Mouse (Mus musculus) heart, embryonic 12.5 days (tissue): ENCODE results near the gene Skap2. TPM values are rescaled to one million over a fixed set of nuclear protein-coding genes. Genes with fewer than 3 reads are reported as not detected.
A peak's percentile ranks its signal among the peaks of the same experiment; 100 is the strongest.

Source experiments
- ATAC-seq: fragments of 200-750 bp; cut with Nextera tagmentation; 2 replicates; pipeline ENCODE4 v1.8.0; 2017; ENCODE audit warnings: moderate TSS enrichment, moderate library complexity; ENCODE audit not compliant: insufficient number of reproducible peaks, low FRiP score
- H3K27ac ChIP-seq: fragments of 300-500 bp; sonication (generic); 2 replicates; pipeline ENCODE4 v1.5.1; 2016; ENCODE audit warnings: mild to moderate bottlenecking, moderate library complexity; ENCODE audit not compliant: poor library complexity, severe bottlenecking
- H3K27me3 ChIP-seq: fragments of 300-500 bp; sonication (generic); replicated peaks from 2 replicates; pipeline ENCODE4 v1.6.1; 2016; ENCODE audit warnings: mild to moderate bottlenecking, moderate library complexity
- H3K36me3 ChIP-seq: fragments of 300-500 bp; sonication (generic); 2 replicates; pipeline ENCODE4 v1.6.1; 2016; ENCODE audit warnings: mild to moderate bottlenecking, moderate library complexity
- H3K4me1 ChIP-seq: fragments of 300-500 bp; sonication (generic); replicated peaks from 2 replicates; pipeline ENCODE4 v1.6.1; 2016; ENCODE audit warnings: mild to moderate bottlenecking
- H3K4me2 ChIP-seq: fragments of 300-500 bp; sonication (generic); 2 replicates; pipeline ENCODE4 v1.6.1; 2016; ENCODE audit warnings: mild to moderate bottlenecking, moderate library complexity
- H3K4me3 ChIP-seq: fragments of 300-500 bp; sonication (generic); 2 replicates; pipeline ENCODE4 v1.5.1; 2016; ENCODE audit warnings: mild to moderate bottlenecking
- H3K9ac ChIP-seq: fragments of 300-500 bp; sonication (generic); 2 replicates; pipeline ENCODE4 v1.6.1; 2016; ENCODE audit warnings: mild to moderate bottlenecking, moderate library complexity
- H3K9me3 ChIP-seq: fragments of 300-500 bp; sonication (generic); replicated peaks from 2 replicates; pipeline ENCODE4 v1.6.1; 2016; ENCODE audit warnings: mild to moderate bottlenecking, moderate library complexity
- WGBS: fragments of 180-500 bp; shearing (Covaris S2); methylation state at CpG from one replicate; pipeline ENCODE4 v1.1.7; 2016; 5-methylcytosine and 5-hydroxymethylcytosine counted together
- polyA plus RNA-seq: library from polyadenylated mRNA; unstranded; fragments of >200 nt; fragmentation: Nextera tagmentation; extraction: Ambion mirVana; gene quantifications from 2 replicates; pipeline ENCODE4 v1.2.1, GENCODE M21; 2016

Gene Skap2
- polyA plus RNA-seq, 1 experiment from 2014 or later: 13.9 TPM

DNA sequence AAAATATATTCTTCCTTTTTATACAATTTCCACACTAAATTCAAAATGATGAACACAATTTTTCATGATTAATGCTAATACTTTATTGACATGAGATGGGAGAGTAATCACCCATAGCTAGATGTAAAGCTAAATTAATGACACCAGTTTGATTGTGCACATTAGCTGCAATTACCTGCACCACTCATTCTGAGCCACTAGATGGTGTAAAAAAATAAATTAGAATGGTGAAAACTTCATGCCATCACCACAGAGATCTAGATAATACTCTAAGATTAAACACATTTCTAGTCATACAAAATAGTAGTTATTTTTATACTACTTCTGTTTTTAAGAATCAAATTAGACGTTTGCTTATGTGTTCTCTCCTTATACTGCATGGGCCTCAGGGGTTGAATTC, 141.2 kb downstream of the Skap2 start:
- no peaks in the 10 kb centered on the region for H3K9me3 ChIP-seq
- 10% methylated on average over 1 of the region's 1 CpGs for WGBS

DNA sequence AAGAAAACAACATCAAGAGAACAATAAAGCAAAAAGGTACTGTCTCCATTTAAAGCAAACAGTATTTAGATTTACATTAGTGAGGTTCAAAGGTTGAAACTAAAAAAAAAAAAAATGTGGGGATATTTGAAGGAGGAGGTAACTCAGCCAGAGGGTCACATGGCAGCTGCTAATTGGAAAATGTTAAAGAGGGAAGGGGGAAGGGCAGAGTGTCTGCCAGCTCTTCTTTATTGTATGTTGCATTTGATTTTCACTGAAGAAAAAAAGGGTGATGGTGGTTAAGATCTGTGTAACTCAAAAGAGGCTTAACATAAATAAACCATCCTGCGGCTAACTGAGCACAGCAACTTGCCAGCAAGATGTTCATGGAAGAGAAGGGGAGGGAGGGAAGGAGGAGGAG, 142.1 kb downstream of the Skap2 start:
- Histone ChIP-seq H3K27ac (no peak overlapping the region), H3K4me1 (no peaks in the 10 kb centered on the region), H3K27me3 (no peaks in the 10 kb centered on the region), H3K36me3 (no peaks in the 10 kb centered on the region), H3K4me2 (no peak overlapping the region), H3K9me3 (no peaks in the 10 kb centered on the region), H3K9ac (no peak overlapping the region), H3K4me3 (no peak overlapping the region)
- WGBS: 83% methylated on average over 1 of the region's 1 CpGs
- ATAC-seq: no peak

More for the DNA sequence above, 141.2 kb downstream of the Skap2 start:
- H3K9ac ChIP-seq: no peak overlapping the region
- no peaks in the 10 kb centered on the region for H3K36me3 ChIP-seq
- H3K4me3 ChIP-seq: no peak overlapping the region
- no peak overlapping the region for H3K4me2 ChIP-seq
- no peak overlapping the region for H3K27ac ChIP-seq
- ATAC-seq: no peak
- peaks cover 3% of the 10 kb centered on the region for H3K4me1 ChIP-seq
- no peaks in the 10 kb centered on the region for H3K27me3 ChIP-seq

DNA sequence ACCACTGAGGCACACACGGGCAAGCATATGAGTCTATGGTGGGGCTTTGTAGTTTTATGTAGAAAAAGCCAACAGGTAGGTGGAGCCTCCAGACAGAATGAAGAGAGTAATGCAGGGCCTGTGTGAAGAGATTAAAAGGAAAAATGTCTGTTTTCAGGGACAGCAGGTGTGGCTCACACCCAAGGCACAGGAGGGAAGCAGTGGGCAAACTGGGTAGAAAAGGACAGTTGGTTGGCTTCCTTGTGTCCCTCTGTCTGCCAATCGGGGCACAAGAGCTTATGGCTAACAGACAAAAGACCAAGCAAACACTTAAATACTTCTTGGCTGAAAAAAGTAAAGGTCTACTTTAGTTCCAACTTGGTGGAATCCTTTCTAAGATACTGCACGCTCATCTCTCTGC, 145.8 kb downstream of the Skap2 start:
- 72% methylated on average over 3 of the region's 3 CpGs for WGBS
- no peak overlapping the region for H3K4me2 ChIP-seq
- no peak for ATAC-seq
- no peaks in the 10 kb centered on the region for H3K9me3 ChIP-seq
- H3K36me3 ChIP-seq: no peaks in the 10 kb centered on the region
- H3K27me3 ChIP-seq: no peaks in the 10 kb centered on the region
- no peak overlapping the region for H3K4me3 ChIP-seq
- H3K4me1 ChIP-seq: peaks cover 7% of the 10 kb centered on the region; the same call in 1 of the 2 replicates
- H3K27ac ChIP-seq: no peak overlapping the region
- H3K9ac ChIP-seq: no peak overlapping the region

DNA sequence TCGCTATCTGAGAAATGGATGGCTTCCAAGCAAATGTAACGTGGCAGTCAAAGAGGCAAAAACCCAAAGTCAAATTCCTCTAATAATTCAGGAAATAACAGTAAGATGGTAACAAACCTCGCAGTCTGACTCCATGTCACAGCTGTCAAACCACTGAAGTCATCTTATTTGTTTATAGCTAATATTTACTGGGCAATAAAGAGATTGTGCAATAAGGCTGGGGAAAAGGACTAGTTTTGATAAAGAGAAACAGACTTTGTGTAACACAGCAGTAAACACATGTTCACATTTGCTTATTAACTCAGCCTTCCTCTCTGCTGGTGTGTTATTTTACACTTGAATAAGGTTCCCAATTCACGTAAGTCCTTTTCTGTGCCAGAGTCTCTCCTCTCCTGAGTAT, 148.8 kb downstream of the Skap2 start:
- WGBS: 47% methylated on average over 4 of the region's 4 CpGs
- no peak overlapping the region for H3K27ac ChIP-seq
- no peak overlapping the region for H3K9ac ChIP-seq
- no peak overlapping the region for H3K4me2 ChIP-seq
- H3K27me3 ChIP-seq: no peaks in the 10 kb centered on the region
- 0 out of 2 replicates have a peak, but pooled peaks cover 2% of the 10 kb centered on the region for H3K9me3 ChIP-seq
- no peak for ATAC-seq
- peaks cover 11% of the 10 kb centered on the region for H3K4me1 ChIP-seq
- H3K4me3 ChIP-seq: no peak overlapping the region
- H3K36me3 ChIP-seq: no peaks in the 10 kb centered on the region

DNA sequence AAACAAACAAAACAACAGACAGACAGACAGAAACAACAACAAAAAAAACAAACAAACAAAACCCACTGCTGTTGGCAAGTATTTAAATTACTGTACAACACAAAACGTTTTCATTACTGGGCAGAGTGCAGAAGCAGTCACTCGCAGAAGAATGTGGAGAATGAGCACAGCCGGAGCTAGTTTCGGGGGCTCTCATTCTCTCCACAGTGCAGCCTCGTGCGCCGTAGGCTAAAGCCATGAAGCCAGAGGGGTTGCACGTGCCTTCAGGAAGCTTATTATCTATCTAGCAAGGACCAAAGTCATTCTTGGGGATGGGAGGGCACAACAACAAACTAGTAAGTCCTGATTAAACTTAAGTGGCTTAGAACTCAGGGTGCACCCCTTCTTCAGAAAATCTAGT, 152.0 kb downstream of the Skap2 start:
- H3K4me3 ChIP-seq: no peak overlapping the region
- no peak overlapping the region for H3K4me2 ChIP-seq
- H3K4me1 ChIP-seq: peaks cover 11% of the 10 kb centered on the region
- no peak for ATAC-seq
- H3K27ac ChIP-seq: no peak overlapping the region
- no peaks in the 10 kb centered on the region for H3K36me3 ChIP-seq
- no peak overlapping the region for H3K9ac ChIP-seq
- no peaks in the 10 kb centered on the region for H3K27me3 ChIP-seq
- 13% methylated on average over 8 of the region's 8 CpGs for WGBS
- 0 out of 2 replicates have a peak, but pooled peaks cover 2% of the 10 kb centered on the region for H3K9me3 ChIP-seq

DNA sequence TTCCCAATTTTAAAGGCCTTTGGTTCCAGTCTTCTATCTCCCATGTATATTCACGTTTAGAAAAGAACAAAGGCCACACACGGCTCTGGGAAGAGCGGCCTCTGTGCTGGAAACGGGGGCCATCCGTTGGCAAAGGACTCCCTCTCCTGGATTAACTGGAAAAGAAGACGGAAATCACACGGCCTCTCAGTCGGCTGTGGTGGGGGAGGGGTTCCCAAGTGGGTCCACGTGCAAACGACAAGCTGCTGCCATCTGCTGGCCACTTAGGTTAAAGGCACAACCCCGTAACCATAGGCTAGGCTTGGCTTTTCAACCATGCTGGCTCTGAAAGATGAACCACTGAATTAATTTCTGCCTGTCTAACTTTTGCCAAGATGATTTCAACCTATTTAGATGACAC, 154.5 kb downstream of the Skap2 start:
- ATAC-seq: peak; percentile 80; the same call in 1 of the 2 replicates
- Histone ChIP-seq H3K9ac (no peak overlapping the region), H3K4me3 (no peak overlapping the region), H3K27me3 (no peaks in the 10 kb centered on the region), H3K36me3 (no peaks in the 10 kb centered on the region), H3K4me1 (peaks cover 5% of the 10 kb centered on the region), H3K4me2 (peak overlapping the region; percentile 9; the same call in 1 of the 2 replicates), H3K9me3 (0 out of 2 replicates have a peak, but pooled peaks cover 2% of the 10 kb centered on the region), H3K27ac (no peak overlapping the region)
- under 1% methylated on average over 11 of the region's 11 CpGs for WGBS

DNA sequence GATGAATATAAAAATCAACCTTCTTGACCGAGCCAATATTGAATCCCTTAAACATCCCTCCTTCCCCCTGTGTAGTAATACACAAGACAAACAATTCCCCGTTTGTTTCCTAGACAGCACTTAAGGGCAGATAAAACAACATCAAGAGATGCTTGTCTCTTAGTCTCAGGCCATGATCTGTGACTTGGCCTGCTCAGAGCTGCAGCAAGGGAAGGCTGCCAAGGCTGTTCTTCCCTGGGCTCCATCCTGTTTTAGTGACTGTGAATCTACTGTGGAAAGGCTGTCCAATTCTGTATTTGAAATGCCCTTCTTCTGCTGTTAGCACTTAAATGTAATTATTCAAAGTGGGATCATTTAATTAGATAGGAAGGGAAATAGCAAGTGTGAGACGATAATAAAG, 159.1 kb downstream of the Skap2 start:
- Histone ChIP-seq H3K4me1 (peaks cover 10% of the 10 kb centered on the region), H3K9ac (no peak overlapping the region), H3K9me3 (no peaks in the 10 kb centered on the region), H3K36me3 (no peaks in the 10 kb centered on the region), H3K4me3 (no peak overlapping the region), H3K27me3 (0 out of 2 replicates have a peak, but pooled peaks cover 3% of the 10 kb centered on the region), H3K27ac (no peak overlapping the region), H3K4me2 (no peak overlapping the region)
- 69% methylated on average over 3 of the region's 3 CpGs for WGBS
- no peak for ATAC-seq

DNA sequence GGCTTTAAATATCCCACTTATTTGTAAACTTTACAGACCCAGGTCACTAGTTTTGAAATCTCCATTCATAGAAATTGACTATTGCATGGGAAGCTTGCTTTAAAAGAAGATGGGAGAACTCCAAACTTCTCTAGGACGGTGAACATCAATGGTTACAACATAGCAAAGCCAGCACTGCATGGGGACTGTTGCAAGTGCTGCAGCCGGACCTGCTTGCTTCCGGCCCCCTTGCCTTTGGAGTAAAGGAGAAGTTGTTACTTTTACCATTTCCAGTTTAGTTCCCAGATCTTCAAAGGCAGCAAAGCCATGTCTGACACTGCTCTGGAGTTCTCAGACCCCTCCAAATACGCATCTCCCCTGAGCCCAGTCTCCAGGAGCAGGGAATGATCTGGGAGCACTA, 159.7 kb downstream of the Skap2 start:
- peaks cover 10% of the 10 kb centered on the region for H3K4me1 ChIP-seq

DNA sequence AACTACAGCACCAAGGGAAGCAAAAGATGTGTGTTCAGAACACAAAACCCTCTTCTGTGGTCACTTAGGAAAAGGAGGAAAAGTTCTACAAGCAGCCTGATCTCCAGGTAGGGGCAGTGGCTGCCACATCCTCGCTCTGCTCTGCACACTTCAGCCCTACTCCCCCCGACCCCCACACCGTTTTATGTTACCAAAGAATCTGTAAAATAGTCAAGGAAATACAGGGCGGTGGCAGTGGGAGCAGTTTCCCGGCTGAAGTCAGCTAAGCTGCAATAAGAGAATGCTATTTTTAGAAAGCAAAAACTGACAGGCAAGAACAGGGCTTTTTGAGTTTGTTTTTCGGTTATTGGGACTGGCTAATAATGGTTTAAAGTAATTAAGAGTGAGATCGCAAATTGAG, 160.8 kb downstream of the Skap2 start:
- Histone ChIP-seq H3K27ac (no peak overlapping the region), H3K9me3 (no peaks in the 10 kb centered on the region), H3K9ac (no peak overlapping the region), H3K4me1 (peaks cover 18% of the 10 kb centered on the region), H3K27me3 (0 out of 2 replicates have a peak, but pooled peaks cover 3% of the 10 kb centered on the region), H3K4me3 (no peak overlapping the region), H3K4me2 (peak overlapping the region; percentile 23; the same call in 1 of the 2 replicates), H3K36me3 (no peaks in the 10 kb centered on the region)
- 23% methylated on average over 7 of the region's 7 CpGs for WGBS
- ATAC-seq: no peak

More for the DNA sequence above, 159.7 kb downstream of the Skap2 start:
- no peak overlapping the region for H3K9ac ChIP-seq
- no peak overlapping the region for H3K4me2 ChIP-seq
- no peak for ATAC-seq
- no peak overlapping the region for H3K27ac ChIP-seq
- no peaks in the 10 kb centered on the region for H3K9me3 ChIP-seq
- WGBS: 58% methylated on average over 4 of the region's 4 CpGs
- H3K27me3 ChIP-seq: 0 out of 2 replicates have a peak, but pooled peaks cover 3% of the 10 kb centered on the region
- H3K36me3 ChIP-seq: no peaks in the 10 kb centered on the region
- H3K4me3 ChIP-seq: no peak overlapping the region

DNA sequence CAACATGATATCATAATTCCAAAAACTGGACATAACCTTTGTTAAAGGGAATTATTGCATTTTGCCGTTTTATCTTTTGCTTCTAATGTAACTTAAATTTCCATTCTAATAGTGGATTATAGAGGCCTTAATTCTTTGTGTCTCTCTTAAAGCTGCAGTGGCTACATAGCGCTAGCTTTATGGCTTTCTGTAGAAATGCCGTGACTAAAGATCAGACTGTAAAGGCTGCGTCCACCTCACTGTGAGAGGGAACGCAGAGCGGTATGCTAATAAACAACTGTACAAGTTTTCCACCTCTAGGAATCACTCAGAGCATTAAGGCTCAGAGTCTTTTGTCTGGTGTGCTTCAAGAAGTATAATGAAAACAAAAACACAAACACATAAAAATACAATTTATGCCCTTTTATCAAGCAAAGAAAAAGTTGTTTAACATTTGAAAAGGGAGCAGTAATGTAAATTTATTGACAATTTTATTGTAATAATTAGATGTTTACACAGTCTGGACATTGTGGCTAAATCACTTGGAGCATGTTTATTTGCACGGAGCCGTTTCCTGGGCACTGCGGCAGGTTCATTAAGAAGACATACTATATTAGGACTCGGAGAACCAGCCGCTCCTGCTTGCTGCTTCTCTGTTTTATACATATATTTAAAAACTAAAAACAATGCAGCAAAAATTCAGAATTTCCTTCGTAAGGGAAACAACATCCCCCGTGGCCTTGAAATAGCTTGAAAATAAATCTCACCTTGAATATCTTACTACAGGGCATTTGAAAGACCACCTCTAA, 162.1 kb downstream of the Skap2 start:
- Histone ChIP-seq H3K4me2 (no peak overlapping the region), H3K9me3 (no peaks in the 10 kb centered on the region), H3K4me3 (no peak overlapping the region), H3K27ac (no peak overlapping the region), H3K9ac (no peak overlapping the region), H3K36me3 (no peaks in the 10 kb centered on the region), H3K4me1 (peaks cover 18% of the 10 kb centered on the region), H3K27me3 (0 out of 2 replicates have a peak, but pooled peaks cover 3% of the 10 kb centered on the region)
- WGBS: 84% methylated on average over 13 of the region's 13 CpGs
- no peak for ATAC-seq

DNA sequence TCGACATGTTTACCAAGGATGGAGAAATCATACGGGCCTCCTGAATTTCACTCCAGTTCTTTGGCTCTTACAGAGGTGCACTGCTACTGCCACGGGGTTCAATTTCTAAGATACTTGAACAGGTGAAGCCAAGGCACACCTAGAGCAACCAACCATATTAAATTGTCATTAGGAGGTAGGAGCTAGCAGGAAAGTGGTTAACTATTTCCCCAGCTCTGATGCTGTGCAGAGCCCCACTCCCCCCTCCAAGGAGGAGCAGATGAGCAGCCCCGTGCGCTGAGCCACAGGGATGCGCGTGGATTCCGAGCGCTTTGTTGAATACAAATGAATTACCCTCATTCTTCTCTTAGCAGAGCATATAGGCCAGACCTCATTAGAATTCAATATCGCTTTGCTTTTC, 162.8 kb downstream of the Skap2 start:
- Histone ChIP-seq H3K4me3 (no peak overlapping the region), H3K27ac (no peak overlapping the region), H3K4me2 (no peak overlapping the region), H3K4me1 (peaks cover 19% of the 10 kb centered on the region), H3K36me3 (no peaks in the 10 kb centered on the region), H3K9ac (no peak overlapping the region), H3K9me3 (no peaks in the 10 kb centered on the region), H3K27me3 (0 out of 2 replicates have a peak, but pooled peaks cover 3% of the 10 kb centered on the region)
- 81% methylated on average over 10 of the region's 10 CpGs for WGBS
- no peak for ATAC-seq
